Mouse (Mus musculus) limb, embryonic 14.5 days (tissue): Measurements from ENCODE around the gene Dab1. TPM values are rescaled to one million over a fixed set of nuclear protein-coding genes. Genes with fewer than 3 reads are reported as not detected.

Experiments
- ATAC-seq: fragments of 200-750 bp; cut with Nextera tagmentation; 2 replicates; pipeline ENCODE4 v1.8.0; 2017; ENCODE audit warnings: low read depth, moderate number of reproducible peaks, moderate TSS enrichment; ENCODE audit not compliant: low FRiP score
- DNase-seq: peaks from one replicate; pipeline ENCODE4 v3.0.0-alpha.2; 2015; ENCODE audit warnings: low spot score
- H3K27ac ChIP-seq: fragments of 300-500 bp; sonication (generic); replicated peaks from 2 replicates; pipeline ENCODE4 v1.5.1; 2014; ENCODE audit warnings: low read depth, mild to moderate bottlenecking, low read length, moderate library complexity, mixed read lengths
- H3K27me3 ChIP-seq: fragments of 300-500 bp; sonication (generic); 2 replicates; pipeline ENCODE4 v1.6.1; 2014; ENCODE audit warnings: low read length, mixed read lengths; ENCODE audit not compliant: control insufficient read depth, insufficient read depth
- H3K36me3 ChIP-seq: fragments of 300-500 bp; sonication (generic); 2 replicates; pipeline ENCODE4 v1.6.1; 2014; ENCODE audit warnings: mild to moderate bottlenecking, low read length, moderate library complexity, mixed read lengths; ENCODE audit not compliant: control insufficient read depth, insufficient read depth
- H3K4me1 ChIP-seq: fragments of 300-500 bp; sonication (generic); 2 replicates; pipeline ENCODE4 v1.6.1; 2014; ENCODE audit warnings: antibody characterized with exemption, low read length, mixed read lengths; ENCODE audit not compliant: control insufficient read depth, insufficient read depth
- H3K4me2 ChIP-seq: fragments of 300-500 bp; sonication (generic); replicated peaks from 2 replicates; pipeline ENCODE4 v1.6.1; 2014; ENCODE audit warnings: low read depth, mild to moderate bottlenecking, low read length, moderate library complexity; ENCODE audit not compliant: severe bottlenecking
- H3K4me3 ChIP-seq: fragments of 300-500 bp; sonication (generic); replicated peaks from 2 replicates; pipeline ENCODE4 v1.5.1; 2014; ENCODE audit warnings: low read length
- H3K9ac ChIP-seq: fragments of 300-500 bp; sonication (generic); 2 replicates; pipeline ENCODE4 v1.6.1; 2014; ENCODE audit warnings: mild to moderate bottlenecking, low read depth, low read length, moderate library complexity; ENCODE audit not compliant: severe bottlenecking
- H3K9me3 ChIP-seq: fragments of 300-500 bp; sonication (generic); 2 replicates; pipeline ENCODE4 v1.6.1; 2016; ENCODE audit warnings: low read length; ENCODE audit not compliant: control insufficient read depth
- POLR2A ChIP-seq: fragments of 200-500 bp; IDR thresholded peaks from 2 replicates; pipeline ENCODE4 v1.8.0; 2012; ENCODE audit warnings: inconsistent platforms, mild to moderate bottlenecking, moderate library complexity, borderline replicate concordance; ENCODE audit not compliant: insufficient read depth, insufficient read length; ENCODE audit errors: extremely low read depth
- WGBS: fragments of 180-500 bp; shearing (Covaris S2); extraction: QIAGEN DNeasy Blood & Tissue Kit; methylation state at CpG from one replicate; pipeline ENCODE4 v1.1.7; 2014; 5-methylcytosine and 5-hydroxymethylcytosine counted together
- polyA plus RNA-seq, 2 experiments: library from polyadenylated mRNA; depleted of rRNA in 1 of 2; stranded (reverse) in 1 of 2; unstranded in 1 of 2; fragments of >200 nt; fragmentation: Nextera tagmentation in 1 of 2; extraction: Ambion mirVana in 1 of 2; gene quantifications; 2 replicates each; pipeline versions ENCODE4 v1.2.1 to v1.2.3; 2012 to 2014

Dab1 gene
- polyA plus RNA-seq, 2 experiments: 5.5 to 12.1 TPM

DNA sequence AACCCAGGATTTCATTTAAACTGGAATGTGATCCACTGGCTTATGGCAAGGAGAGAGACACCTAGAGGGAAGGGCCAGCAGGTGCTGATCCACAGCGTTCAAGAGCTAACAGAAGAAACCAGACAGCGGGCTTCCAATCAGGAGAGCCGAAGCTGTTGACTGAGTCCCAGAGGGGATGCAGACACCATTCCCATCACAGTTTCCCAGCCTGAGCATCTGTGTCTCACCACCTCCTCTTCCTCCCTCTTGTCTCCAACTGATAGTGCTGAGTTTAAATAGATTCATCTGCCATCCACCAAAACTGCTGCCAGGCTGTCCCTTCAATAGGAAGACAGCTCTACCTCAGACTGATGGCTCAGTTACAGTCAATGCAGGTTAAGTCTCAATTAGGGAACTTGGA, 1134.9 kb downstream of the Dab1 start:
- Histone ChIP-seq H3K9me3 (no peaks in the 10 kb centered on the region), H3K4me3 (no peak overlapping the region), H3K4me1 (no peaks in the 10 kb centered on the region), H3K9ac (no peak overlapping the region), H3K27ac (no peak overlapping the region), H3K27me3 (no peaks in the 10 kb centered on the region), H3K4me2 (no peak overlapping the region), H3K36me3 (no peaks in the 10 kb centered on the region)
- TF ChIP-seq POLR2A: no peak
- ATAC-seq (no peak), DNase-seq (no peak)
- 71% methylated on average over 3 of the region's 3 CpGs for WGBS

GRCm38 (mm10) chr4:104760878-104761624, 1141.9 kb downstream of the Dab1 start:
- Histone ChIP-seq H3K9me3 (no peaks in the 10 kb centered on the region), H3K36me3 (no peaks in the 10 kb centered on the region), H3K4me2 (no peak overlapping the region), H3K27me3 (no peaks in the 10 kb centered on the region), H3K27ac (no peak overlapping the region), H3K9ac (no peak overlapping the region), H3K4me1 (no peaks in the 10 kb centered on the region), H3K4me3 (no peak overlapping the region)
- no peak for ATAC-seq
- TF ChIP-seq POLR2A: no peak
- 81% methylated on average over 12 of the region's 13 CpGs for WGBS
- no peak for DNase-seq

GRCm38 (mm10) chr4:104766065-104766464, 1146.9 kb downstream of the Dab1 start, which contains the start of gene C8b:
TSS of gene C8b (plus strand) at chr4:104766317.
- ATAC-seq (no peak), DNase-seq (no peak)
- H3K27ac ChIP-seq: no peak within 1 kb of the TSS
- H3K9me3 ChIP-seq: no peaks in the 10 kb centered on the region
- no peak within 1 kb of the TSS for H3K4me2 ChIP-seq
- H3K9ac ChIP-seq: no peak within 1 kb of the TSS
- TF ChIP-seq POLR2A: no peak
- 95% methylated on average over 8 of the region's 8 CpGs for WGBS
- no peaks in the 10 kb centered on the region for H3K36me3 ChIP-seq
- H3K4me3 ChIP-seq: no peak within 1 kb of the TSS
- no peaks in the 10 kb centered on the region for H3K27me3 ChIP-seq
- H3K4me1 ChIP-seq: no peaks in the 10 kb centered on the region

GRCm38 (mm10) chr4:104768190-104768589, 1149.0 kb downstream of the Dab1 start:
- H3K27ac ChIP-seq: no peak overlapping the region
- H3K9ac ChIP-seq: no peak overlapping the region
- 92% methylated on average over 4 of the region's 4 CpGs for WGBS
- H3K4me3 ChIP-seq: no peak overlapping the region
- H3K27me3 ChIP-seq: no peaks in the 10 kb centered on the region
- no peak for ATAC-seq
- no peaks in the 10 kb centered on the region for H3K9me3 ChIP-seq
- no peak for TF ChIP-seq POLR2A
- no peak overlapping the region for H3K4me2 ChIP-seq
- no peak for DNase-seq
- H3K4me1 ChIP-seq: no peaks in the 10 kb centered on the region
- no peaks in the 10 kb centered on the region for H3K36me3 ChIP-seq

DNA sequence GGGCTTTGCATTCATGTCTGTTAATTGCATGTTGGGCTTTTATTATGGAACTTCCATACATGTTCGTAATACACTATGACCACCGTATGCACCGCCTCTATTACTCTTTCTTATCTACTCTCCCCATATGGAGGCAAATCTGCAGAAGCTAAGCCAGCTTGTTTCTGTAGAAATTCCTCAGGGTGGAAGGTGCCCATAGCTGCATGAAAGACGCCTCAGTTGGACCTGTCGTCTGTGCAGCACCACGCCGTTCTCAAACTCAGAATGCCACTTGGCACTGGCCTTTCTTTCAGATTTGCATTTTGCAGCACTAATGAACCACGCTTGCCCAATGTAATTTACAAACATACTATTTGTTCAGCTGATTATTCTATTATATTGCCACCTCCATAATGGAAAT, 1150.4 kb downstream of the Dab1 start:
- DNase-seq (no peak), ATAC-seq (no peak)
- TF ChIP-seq POLR2A: no peak
- WGBS: 83% methylated on average over 8 of the region's 8 CpGs
- Histone ChIP-seq H3K9me3 (no peaks in the 10 kb centered on the region), H3K36me3 (no peaks in the 10 kb centered on the region), H3K4me1 (no peaks in the 10 kb centered on the region), H3K4me2 (no peak overlapping the region), H3K27me3 (no peaks in the 10 kb centered on the region), H3K9ac (no peak overlapping the region), H3K4me3 (no peak overlapping the region), H3K27ac (no peak overlapping the region)

- TF ChIP-seq POLR2A: no peak
- H3K27me3 ChIP-seq: no peaks in the 10 kb centered on the region
- no peak overlapping the region for H3K27ac ChIP-seq
- no peak overlapping the region for H3K4me3 ChIP-seq
- no peak overlapping the region for H3K9ac ChIP-seq
- ATAC-seq (no peak), DNase-seq (no peak)
- H3K36me3 ChIP-seq: no peaks in the 10 kb centered on the region
- H3K4me1 ChIP-seq: no peaks in the 10 kb centered on the region
- no peak overlapping the region for H3K4me2 ChIP-seq
- no peaks in the 10 kb centered on the region for H3K9me3 ChIP-seq
- 54% methylated on average over 4 of the region's 4 CpGs for WGBS
Measured at GRCm38 (mm10) chr4:104770331-104770730, 1151.2 kb downstream of the Dab1 start.
